Mouse (Mus musculus) testis, adult 2 months (tissue): ENCODE measurements around the gene Ramp3.

Experiments used
- CTCF ChIP-seq: fragments of 200-500 bp; IDR thresholded peaks from 2 replicates; pipeline ENCODE4 v1.5.1; 2012; ENCODE audit warnings: low read depth, mild to moderate bottlenecking, inconsistent platforms, low read length, moderate library complexity; ENCODE audit not compliant: control insufficient read depth, insufficient read depth, insufficient replicate concordance
- POLR2A ChIP-seq: fragments of 200-500 bp; IDR thresholded peaks from 2 replicates; pipeline ENCODE4 v1.6.1; 2012; ENCODE audit warnings: low read depth, mild to moderate bottlenecking, inconsistent platforms, low read length, moderate library complexity; ENCODE audit not compliant: control insufficient read depth

GRCm38 (mm10) chr11:6654903-6655302 lies 3.4 kb upstream of the Ramp3 start:
- no peak for TF ChIP-seq POLR2A
- peak; percentile 20; the same call in 1 of the 2 replicates for TF ChIP-seq CTCF
